Mouse (Mus musculus) bone marrow, adult 2 months (tissue): ENCODE data around the gene Themis2.

ENCODE experiments used
- CTCF ChIP-seq: fragments of 200-500 bp; IDR thresholded peaks from 2 replicates; pipeline ENCODE4 v1.5.1; 2011; ENCODE audit warnings: low read length, control low read depth; ENCODE audit not compliant: control insufficient read depth, insufficient read depth
- POLR2A ChIP-seq: fragments of 200-500 bp; IDR thresholded peaks from 2 replicates; pipeline ENCODE4 v1.6.1; 2011; ENCODE audit warnings: low read depth, mild to moderate bottlenecking, control low read depth, low read length, borderline replicate concordance; ENCODE audit not compliant: control insufficient read depth

GRCm38 (mm10) chr4:132807771-132808641 lies 11.8 kb upstream of the Themis2 start:
- TF ChIP-seq CTCF (no peak), POLR2A (no peak)
